Mouse (Mus musculus) monocyte, adult 5-6 weeks (primary cell): ENCODE data around the gene Ngly1. TPM values are rescaled to one million over a fixed set of nuclear protein-coding genes. Genes with fewer than 3 reads are reported as not detected.
A peak's percentile ranks its signal among the peaks of the same experiment; 100 is the strongest.
"Not testable (repeated sequence)": the region's sequence is repeated elsewhere in the genome, so short reads cannot be mapped to it uniquely, and the experiment has no call there.

Source experiments
- ATAC-seq: fragments of 153-309, 156-312 bp; replicated peaks from 2 replicates; pipeline ENCODE4 v1.8.0; 2017; ENCODE audit warnings: mild to moderate bottlenecking; ENCODE audit not compliant: low TSS enrichment, insufficient number of reproducible peaks, severe bottlenecking, poor library complexity, low FRiP score
- total RNA-seq: library from RNA; stranded (forward); fragments of 200-1000, 200-491, 200-594 nt; gene quantifications from 3 replicates; pipeline ENCODE4 v1.2.3, GENCODE M21; 2017

Gene Ngly1
- total RNA-seq, 1 experiment from 2014 or later, result 58.4 TPM

GRCm38 (mm10) chr14:16250099-16250498, 1.0 kb downstream of the Ngly1 start:
- ATAC-seq, result no peak

GRCm38 (mm10) chr14:16255745-16256144, 6.7 kb downstream of the Ngly1 start:
- no peak for ATAC-seq

- 0 out of 2 replicates have a peak, but pooled peaks have one; percentile 47 for ATAC-seq
These were observed 7.1 kb downstream of the Ngly1 start for GRCm38 (mm10) chr14:16256209-16256608.

GRCm38 (mm10) chr14:16260541-16260940, 11.5 kb downstream of the Ngly1 start:
- ATAC-seq, result no peak

DNA sequence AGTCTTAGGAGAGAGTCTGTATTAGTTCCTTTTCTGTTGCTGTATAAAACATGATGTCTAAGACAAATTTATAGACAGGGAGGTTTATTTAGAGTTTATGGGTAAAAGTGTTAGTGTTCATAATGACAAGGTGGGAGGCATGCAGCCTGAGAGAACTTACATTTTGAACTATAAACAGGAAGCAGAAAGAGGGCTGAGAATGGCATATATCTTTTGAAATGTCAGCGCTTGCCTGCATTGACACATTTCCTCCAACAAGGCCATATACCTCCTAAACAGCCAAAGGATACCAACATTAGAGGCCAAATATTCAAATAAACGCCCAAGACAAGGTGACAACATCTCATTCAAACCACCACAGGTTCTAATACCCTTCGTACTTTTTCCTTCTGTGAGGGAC, 12.8 kb downstream of the Ngly1 start:
- ATAC-seq, result no peak

DNA sequence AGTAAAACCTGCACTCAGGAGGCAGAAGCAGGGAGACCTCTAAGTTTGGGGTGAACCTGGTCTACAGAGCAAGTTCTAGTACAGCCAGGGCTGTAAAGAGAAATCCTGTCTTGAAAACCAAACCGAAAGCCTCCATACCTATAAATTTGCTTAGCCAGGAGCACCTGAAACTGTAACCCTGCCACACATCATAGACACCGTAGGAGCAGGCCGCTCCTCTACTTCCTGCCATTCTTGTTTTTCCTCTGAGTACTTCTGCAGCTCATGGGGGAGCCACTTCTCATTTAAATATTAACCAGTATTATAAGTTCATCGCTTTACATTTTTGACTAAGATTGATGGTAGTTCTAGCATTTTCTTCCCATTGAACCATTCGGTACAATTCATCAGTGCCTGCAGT, 17.9 kb downstream of the Ngly1 start:
- no peak for ATAC-seq

GRCm38 (mm10) chr14:16269776-16270175, 20.7 kb downstream of the Ngly1 start:
- no peak for ATAC-seq

GRCm38 (mm10) chr14:16273677-16274076, 24.6 kb downstream of the Ngly1 start:
- ATAC-seq, result no peak

DNA sequence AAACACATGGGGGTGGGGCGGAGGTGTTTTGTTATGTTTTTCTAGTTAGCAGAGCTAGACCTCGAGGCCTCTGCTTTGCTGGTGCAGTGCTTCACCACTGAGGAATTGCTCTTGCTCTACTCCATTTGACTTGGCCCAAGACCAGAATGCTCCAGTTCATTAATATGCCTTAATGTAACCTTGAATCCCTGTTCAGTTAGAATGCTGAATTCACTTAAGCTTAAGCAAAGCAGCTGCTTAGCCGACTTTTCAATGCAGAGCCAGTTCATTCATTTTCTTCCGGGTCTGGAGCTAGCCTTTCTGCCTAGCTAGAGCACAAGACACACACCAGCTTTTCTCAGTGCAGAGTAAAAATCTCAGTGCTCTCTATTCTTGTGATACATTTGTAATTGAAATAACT, 30.1 kb downstream of the Ngly1 start:
- no peak for ATAC-seq

DNA sequence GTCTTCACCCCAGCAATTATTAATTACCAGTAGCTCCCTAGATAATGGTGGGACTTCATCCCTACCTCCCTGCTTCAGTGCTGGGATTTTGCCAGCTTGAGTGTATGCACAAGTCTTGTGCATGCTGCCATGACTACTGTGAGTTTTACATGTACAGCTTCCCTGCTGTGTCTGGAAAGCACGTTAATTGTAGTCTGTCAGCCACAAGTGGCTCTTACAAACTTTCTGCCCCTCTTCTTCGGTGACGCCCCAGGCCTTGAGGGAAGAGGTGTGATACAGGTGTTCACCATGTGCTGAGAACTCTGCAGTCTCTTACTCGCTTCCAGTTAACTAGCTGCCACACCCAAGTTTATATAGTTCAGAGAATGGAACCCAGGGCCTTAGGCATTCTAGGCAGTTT, 34.9 kb downstream of the Ngly1 start:
- ATAC-seq, result no peak

- ATAC-seq, result no peak
These were observed 43.3 kb downstream of the Ngly1 start for GRCm38 (mm10) chr14:16292371-16292770.

GRCm38 (mm10) chr14:16293015-16293414, 43.9 kb downstream of the Ngly1 start:
- no peak for ATAC-seq

DNA sequence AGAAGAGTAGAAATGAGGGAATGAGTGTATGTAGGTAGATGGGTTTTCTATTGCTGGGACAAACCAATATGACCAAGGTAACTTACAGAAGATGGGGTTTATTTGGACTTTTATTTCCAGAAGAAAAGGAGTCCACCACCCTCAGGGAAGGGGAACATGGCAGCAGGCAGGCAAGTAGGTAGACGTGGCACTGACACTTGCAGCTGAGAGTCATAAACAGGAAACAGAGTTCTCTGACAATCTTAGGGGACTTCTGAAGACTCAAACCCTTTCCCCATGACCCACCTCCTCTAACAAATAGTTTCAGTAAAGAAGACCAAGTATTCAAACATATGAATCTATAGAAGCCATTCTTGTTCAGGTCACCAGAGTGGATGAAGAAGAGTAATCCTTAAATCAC, 44.8 kb downstream of the Ngly1 start:
- no peak for ATAC-seq

DNA sequence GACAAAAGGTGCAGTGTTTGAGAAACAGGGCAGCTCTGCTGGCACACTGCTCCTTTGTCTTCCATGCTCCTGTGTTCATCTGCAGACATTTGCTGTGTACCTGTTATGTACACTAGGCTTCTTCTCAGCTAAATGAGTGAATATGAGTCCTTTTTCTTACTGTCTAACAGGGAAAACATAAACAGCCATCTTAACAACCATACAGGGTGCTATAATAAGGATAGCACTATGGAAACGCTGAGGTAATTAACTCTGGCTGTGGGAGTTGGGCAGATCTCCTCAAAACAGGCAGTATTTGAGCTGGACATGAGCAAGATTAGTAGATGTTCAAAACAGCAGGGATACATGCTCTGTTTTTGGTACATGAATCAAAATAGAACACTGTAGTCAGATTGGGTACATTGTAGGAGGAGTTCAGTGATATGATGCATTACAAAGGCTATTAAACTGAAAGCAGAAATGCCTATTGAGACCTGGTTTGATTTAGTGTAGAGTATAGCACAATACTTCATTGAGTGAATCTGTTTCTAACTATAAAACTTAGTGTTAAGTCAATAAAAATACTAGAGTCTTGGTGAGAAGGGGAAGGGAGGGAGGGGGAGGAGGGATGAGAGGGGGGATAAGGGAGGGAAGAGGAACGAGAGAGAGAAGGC, 47.9 kb downstream of the Ngly1 start:
- ATAC-seq, result no peak

DNA sequence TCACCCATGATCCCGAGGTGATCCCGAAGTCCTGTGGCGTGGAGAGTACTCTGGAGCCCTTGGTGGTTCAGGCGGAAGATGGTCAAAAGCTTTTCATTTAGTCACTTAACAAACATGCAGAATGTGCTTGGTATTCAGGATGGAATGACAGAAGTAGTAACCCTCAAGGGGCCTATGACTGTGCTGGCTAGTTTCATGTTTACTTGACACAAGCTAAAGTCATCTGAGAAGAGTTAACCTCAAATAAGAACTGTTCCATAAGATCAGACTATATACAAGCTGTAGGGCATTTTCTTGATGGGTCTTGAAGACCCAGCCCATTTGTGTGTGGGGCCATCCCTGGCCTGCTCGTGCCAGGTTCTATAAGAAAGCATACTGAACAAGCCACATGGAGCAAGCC, 52.7 kb downstream of the Ngly1 start:
- no peak for ATAC-seq

GRCm38 (mm10) chr14:16302688-16303087, 53.6 kb downstream of the Ngly1 start:
- ATAC-seq, result no peak

GRCm38 (mm10) chr14:16310791-16311190, 61.7 kb downstream of the Ngly1 start:
- no peak for ATAC-seq

DNA sequence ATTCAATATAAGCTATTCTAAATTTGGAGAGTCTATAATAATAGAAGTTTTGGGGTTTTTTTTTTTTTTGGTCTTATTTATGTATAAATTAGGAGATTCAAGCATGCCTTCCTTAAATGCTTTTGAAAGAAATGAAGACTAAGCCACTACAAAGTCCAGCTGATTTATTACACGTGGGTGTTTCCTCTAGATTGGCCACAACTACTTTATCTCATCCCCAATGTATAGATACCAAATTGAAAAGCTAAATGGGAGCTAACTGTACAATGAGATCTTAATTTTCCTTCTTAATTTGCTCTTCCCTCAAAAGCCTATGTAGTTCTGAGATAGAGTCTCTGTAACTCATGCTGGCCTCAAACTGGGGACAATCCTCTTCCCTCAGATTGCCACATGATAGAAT, 63.5 kb downstream of the Ngly1 start:
- no peak for ATAC-seq

DNA sequence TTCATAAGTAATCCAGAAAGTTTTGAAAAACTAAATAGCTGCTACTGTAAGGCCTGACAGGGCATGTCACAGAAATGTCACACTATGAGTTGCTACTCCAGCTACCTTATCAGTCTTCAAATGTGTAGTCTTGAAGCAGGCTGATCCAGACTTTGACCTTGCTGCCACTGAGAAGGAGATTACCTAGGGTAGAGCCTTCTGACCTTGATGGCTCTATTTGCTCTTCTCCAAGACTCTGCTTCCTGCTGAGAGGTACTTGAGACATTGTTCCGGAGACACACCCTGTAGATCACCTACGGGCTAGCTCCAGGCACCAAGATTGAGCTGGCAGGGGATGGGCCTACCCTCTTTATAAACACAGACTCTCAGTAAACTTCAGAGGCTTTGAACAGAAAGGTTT, 64.0 kb downstream of the Ngly1 start:
- ATAC-seq, result not testable (repeated sequence)

DNA sequence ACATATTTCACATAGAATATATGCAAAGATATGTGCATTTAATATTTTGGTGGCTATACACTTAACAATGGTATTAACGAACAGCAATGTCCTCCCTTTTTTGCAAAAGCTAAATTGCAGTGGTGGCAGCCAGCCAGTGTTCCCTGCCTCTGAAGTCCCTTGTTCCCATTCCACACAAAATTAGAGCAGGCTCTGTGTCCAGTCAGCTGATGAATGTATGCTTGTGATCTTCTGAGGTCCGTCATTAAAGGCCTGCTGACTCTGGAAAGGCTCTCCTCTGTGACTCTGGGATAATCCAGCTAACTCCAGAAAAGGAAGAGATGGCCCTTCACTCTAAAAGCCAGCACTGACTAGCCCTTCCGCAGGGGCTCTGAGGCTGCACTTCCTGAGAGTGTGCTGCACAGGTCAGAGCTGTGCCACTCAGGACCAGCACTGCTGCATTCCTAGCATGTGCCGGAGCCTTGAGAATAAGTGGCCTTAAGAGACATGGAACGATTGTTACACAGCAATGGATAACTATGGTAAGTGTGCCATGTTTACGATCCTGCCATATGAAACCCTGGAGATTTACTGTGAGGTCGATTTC, 64.9 kb downstream of the Ngly1 start:
- no peak for ATAC-seq

DNA sequence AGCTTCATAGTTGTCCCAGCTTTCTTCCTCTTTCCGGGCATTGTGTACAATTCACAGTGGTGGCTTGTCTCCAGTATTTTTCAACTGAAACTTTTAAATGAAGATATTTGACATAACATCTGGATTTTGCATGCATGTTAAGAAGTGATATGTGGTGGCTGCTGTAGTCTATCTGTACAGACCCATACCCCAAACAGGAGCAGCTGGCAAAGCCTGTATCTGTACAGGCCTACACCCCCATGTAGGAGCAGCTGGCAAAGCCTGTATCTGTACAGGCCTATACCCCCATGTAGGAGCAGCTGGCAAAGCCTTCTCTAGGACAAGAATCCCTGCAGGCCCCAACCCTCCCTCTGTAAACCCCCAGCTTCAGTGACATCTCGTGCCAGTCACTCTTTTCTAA, 65.8 kb downstream of the Ngly1 start:
- no peak for ATAC-seq
